Mouse (Mus musculus) heart, postnatal 0 days (tissue): ENCODE measurements around the gene Actrt3.

Source experiments
- CTCF ChIP-seq: IDR thresholded peaks from 2 replicates; pipeline ENCODE4 v1.5.1; 2016; ENCODE audit warnings: antibody characterized with exemption, control low read depth, low read depth
- EP300 ChIP-seq: IDR thresholded peaks from 2 replicates; pipeline ENCODE4 v1.6.1; 2016; ENCODE audit warnings: antibody characterized with exemption, low read depth

DNA sequence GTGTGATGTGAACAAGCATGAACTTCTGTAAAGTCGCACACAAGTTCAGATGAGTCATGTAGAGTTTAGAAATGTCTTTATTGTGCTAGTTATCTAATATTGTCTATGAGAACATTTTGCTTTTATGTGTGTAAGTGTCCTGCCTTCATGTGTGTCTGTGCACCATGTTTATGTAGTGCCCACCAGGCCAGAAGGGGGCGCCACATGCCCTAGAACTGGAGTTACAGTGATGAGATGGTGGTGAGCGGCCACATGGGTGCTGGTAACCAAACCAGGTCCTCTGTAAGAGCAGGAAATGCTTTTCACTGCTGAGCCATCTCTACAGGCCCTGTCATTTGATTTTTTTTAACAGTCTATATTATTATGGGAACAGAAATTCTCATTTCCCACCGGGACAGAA lies 35.9 kb upstream of the Actrt3 start:
- TF ChIP-seq EP300, result no peak
- no peak for TF ChIP-seq CTCF
